Mouse (Mus musculus): Measurements from ENCODE around the gene Spag9. TPM values are rescaled to one million over a fixed set of nuclear protein-coding genes. Genes with fewer than 3 reads are reported as not detected.

Gene Spag9
- total RNA-seq (2017) = 140 to 171 TPM (median 156 TPM) in 3 replicates

- peak; percentile 66 for ATAC-seq (replicated peaks; ENCODE audit: insufficient number of reproducible peaks, low FRiP score, low TSS enrichment, poor library complexity, severe bottlenecking)
These were observed at the start of gene Spag9 for GRCm38 (mm10) chr11:93995720-93996305. Gene Spag9 (plus strand): TSS chr11:93996091.

- no peak for ATAC-seq (replicated peaks; ENCODE audit: insufficient number of reproducible peaks, low FRiP score, low TSS enrichment, poor library complexity, severe bottlenecking)
These were observed 46.9 kb upstream of the Spag9 start for GRCm38 (mm10) chr11:93948887-93949567.

- no peak for ATAC-seq (replicated peaks; ENCODE audit: insufficient number of reproducible peaks, low FRiP score, low TSS enrichment, poor library complexity, severe bottlenecking)
These were observed 45.8 kb upstream of the Spag9 start for GRCm38 (mm10) chr11:93950045-93950444.

GRCm38 (mm10) chr11:93952376-93952775, 43.5 kb upstream of the Spag9 start:
- ATAC-seq (replicated peaks; ENCODE audit: insufficient number of reproducible peaks, low FRiP score, low TSS enrichment, poor library complexity, severe bottlenecking) = no peak

GRCm38 (mm10) chr11:93954738-93955255, 41.1 kb upstream of the Spag9 start:
- no peak for ATAC-seq (replicated peaks; ENCODE audit: insufficient number of reproducible peaks, low FRiP score, low TSS enrichment, poor library complexity, severe bottlenecking)

- ATAC-seq (replicated peaks; ENCODE audit: insufficient number of reproducible peaks, low FRiP score, low TSS enrichment, poor library complexity, severe bottlenecking) = peak; percentile 94
These were observed 40.4 kb upstream of the Spag9 start for GRCm38 (mm10) chr11:93955256-93956150.

- ATAC-seq (replicated peaks; ENCODE audit: insufficient number of reproducible peaks, low FRiP score, low TSS enrichment, poor library complexity, severe bottlenecking) = 0 out of 2 replicates have a peak, but pooled peaks have one; percentile 3
These were observed 39.7 kb upstream of the Spag9 start, which contains the start of gene Nme2 for GRCm38 (mm10) chr11:93956159-93956558. Gene Nme2 (minus strand): TSS chr11:93956259.

GRCm38 (mm10) chr11:93957031-93957555, 38.8 kb upstream of the Spag9 start:
- ATAC-seq (replicated peaks; ENCODE audit: insufficient number of reproducible peaks, low FRiP score, low TSS enrichment, poor library complexity, severe bottlenecking) = no peak

GRCm38 (mm10) chr11:93957746-93958145, 38.1 kb upstream of the Spag9 start:
- no peak for ATAC-seq (replicated peaks; ENCODE audit: insufficient number of reproducible peaks, low FRiP score, low TSS enrichment, poor library complexity, severe bottlenecking)

- ATAC-seq (replicated peaks; ENCODE audit: insufficient number of reproducible peaks, low FRiP score, low TSS enrichment, poor library complexity, severe bottlenecking) = no peak
These were observed 34.4 kb upstream of the Spag9 start for GRCm38 (mm10) chr11:93961482-93961881.

GRCm38 (mm10) chr11:93963013-93963412, 32.9 kb upstream of the Spag9 start:
- ATAC-seq (replicated peaks; ENCODE audit: insufficient number of reproducible peaks, low FRiP score, low TSS enrichment, poor library complexity, severe bottlenecking) = peak; percentile 64

- no peak for ATAC-seq (replicated peaks; ENCODE audit: insufficient number of reproducible peaks, low FRiP score, low TSS enrichment, poor library complexity, severe bottlenecking)
These were observed 30.5 kb upstream of the Spag9 start for GRCm38 (mm10) chr11:93965391-93965790.

- no peak for ATAC-seq (replicated peaks; ENCODE audit: insufficient number of reproducible peaks, low FRiP score, low TSS enrichment, poor library complexity, severe bottlenecking)
These were observed 28.5 kb upstream of the Spag9 start for GRCm38 (mm10) chr11:93967381-93967780.

GRCm38 (mm10) chr11:93968005-93968847, 27.7 kb upstream of the Spag9 start, which contains the start of the genes Gm20390 and Nme1:
Gene Gm20390 (minus strand): TSS chr11:93968293.
Gene Nme1 (minus strand): TSS chr11:93968521.
- ATAC-seq (replicated peaks; ENCODE audit: insufficient number of reproducible peaks, low FRiP score, low TSS enrichment, poor library complexity, severe bottlenecking) = peak; percentile 96

- ATAC-seq (replicated peaks; ENCODE audit: insufficient number of reproducible peaks, low FRiP score, low TSS enrichment, poor library complexity, severe bottlenecking) = no peak
These were observed 27.1 kb upstream of the Spag9 start for GRCm38 (mm10) chr11:93968848-93969128.

- ATAC-seq (replicated peaks; ENCODE audit: insufficient number of reproducible peaks, low FRiP score, low TSS enrichment, poor library complexity, severe bottlenecking) = no peak
These were observed 26.7 kb upstream of the Spag9 start for GRCm38 (mm10) chr11:93969171-93969570.

GRCm38 (mm10) chr11:93969799-93970198, 26.1 kb upstream of the Spag9 start:
- no peak for ATAC-seq (replicated peaks; ENCODE audit: insufficient number of reproducible peaks, low FRiP score, low TSS enrichment, poor library complexity, severe bottlenecking)

- no peak for ATAC-seq (replicated peaks; ENCODE audit: insufficient number of reproducible peaks, low FRiP score, low TSS enrichment, poor library complexity, severe bottlenecking)
These were observed 22.9 kb upstream of the Spag9 start for GRCm38 (mm10) chr11:93972951-93973350.
